Mouse (Mus musculus) ES-E14 (cell line): ENCODE results near the gene Pbx2. TPM values are rescaled to one million over a fixed set of nuclear protein-coding genes. Genes with fewer than 3 reads are reported as not detected.

Experiments used
- DNase-seq: peaks from one replicate; pipeline ENCODE4 v3.0.0-alpha.2; 2013; ENCODE audit warnings: low read depth, low spot score
- H3K27ac ChIP-seq: 2 replicates; pipeline ENCODE4 v1.5.1; 2012; ENCODE audit warnings: low read depth, mild to moderate bottlenecking, low read length, moderate library complexity, mixed read lengths; ENCODE audit not compliant: poor library complexity, insufficient read depth, severe bottlenecking
- H3K36me3 ChIP-seq: 2 replicates; pipeline ENCODE4 v1.6.1; 2012; ENCODE audit warnings: mild to moderate bottlenecking, low read length, moderate library complexity, mixed read lengths; ENCODE audit not compliant: control insufficient read depth, poor library complexity, insufficient read depth, severe bottlenecking
- H3K4me1 ChIP-seq, 2 experiments: fragments of 150-350 bp in 1 of 2; sonication (generic) in 1 of 2; 2 replicates each; pipeline ENCODE4 v1.6.1; 2012; ENCODE audit warnings: low read length in 2 of 2, mild to moderate bottlenecking in 1 of 2, mixed read lengths in 1 of 2; ENCODE audit not compliant: control insufficient read depth in 2 of 2, insufficient read depth in 2 of 2, poor library complexity in 1 of 2
- H3K4me3 ChIP-seq, 2 experiments: fragments of 150-350 bp in 1 of 2; sonication (generic) in 1 of 2; 2 replicates each; pipeline ENCODE4 v1.5.1; 2012; ENCODE audit warnings: low read length in 2 of 2, low read depth in 1 of 2, mild to moderate bottlenecking in 1 of 2, mixed read lengths in 1 of 2; ENCODE audit not compliant: insufficient read depth in 1 of 2, poor library complexity in 1 of 2, severe bottlenecking in 1 of 2
- H3K9ac ChIP-seq: 2 replicates; pipeline ENCODE4 v1.6.1; 2012; ENCODE audit warnings: low read depth, mild to moderate bottlenecking, low read length, mixed read lengths; ENCODE audit not compliant: poor library complexity, insufficient read depth, severe bottlenecking
- H3K9me3 ChIP-seq: fragments of 150-350 bp; sonication (generic); 2 replicates; pipeline ENCODE4 v1.6.1; 2012; ENCODE audit warnings: low read depth, mild to moderate bottlenecking, low read length; ENCODE audit not compliant: control insufficient read depth, insufficient read depth
- CHD2 ChIP-seq: IDR thresholded peaks from 2 replicates; pipeline ENCODE4 v1.6.1; 2014; ENCODE audit warnings: mild to moderate bottlenecking, low read depth, low read length, inconsistent platforms
- HCFC1 ChIP-seq: IDR thresholded peaks from 2 replicates; pipeline ENCODE4 v1.6.1; 2012; ENCODE audit warnings: low read length, inconsistent platforms, borderline replicate concordance; ENCODE audit not compliant: insufficient read depth
- MAFK ChIP-seq: IDR thresholded peaks from 2 replicates; pipeline ENCODE4 v1.6.1; 2014; ENCODE audit warnings: mild to moderate bottlenecking, low read depth, low read length, inconsistent platforms; ENCODE audit not compliant: insufficient read depth
- ZC3H11A ChIP-seq: IDR thresholded peaks from 2 replicates; pipeline ENCODE4 v1.6.1; 2012; ENCODE audit warnings: low read depth, mild to moderate bottlenecking, inconsistent platforms, low read length, borderline replicate concordance
- ZNF384 ChIP-seq: IDR thresholded peaks from 2 replicates; pipeline ENCODE4 v1.6.1; 2012; ENCODE audit warnings: low read depth, low read length, inconsistent platforms
- in situ Hi-C, 2 experiments: fragments of 600-800 bp; cut with MboI; formaldehyde crosslinking; loops; one replicate each; pipeline ENCODE4 v1.15.1; 2025; ENCODE audit warnings: low sequenced_read_pairs in 2 of 2, inconsistent platforms in 1 of 2; ENCODE audit not compliant: unreplicated experiment in 2 of 2
- total RNA-seq: library from RNA; depleted of rRNA; stranded (reverse); fragments of 300-350 nt; gene quantifications from 2 replicates; pipeline ENCODE4 v1.2.3, GENCODE M21; 2012

Gene Pbx2
- total RNA-seq, 1 experiment, result 47.2 TPM

GRCm38 (mm10) chr17:34618999-34619398, 27.9 kb downstream of the Pbx2 start:
- TF ChIP-seq MAFK (no peak), ZC3H11A (no peak), CHD2 (no peak), HCFC1 (no peak), ZNF384 (no peak)
- Histone ChIP-seq H3K4me1 (peaks cover 0 to 4% of the 10 kb centered on the region in 2 experiments; a peak in 1 of 4 replicates), H3K9ac (no peak overlapping the region), H3K4me3 (no peak overlapping the region), H3K27ac (no peak overlapping the region), H3K9me3 (no peaks in the 10 kb centered on the region), H3K36me3 (peaks cover 7% of the 10 kb centered on the region; the same call in 1 of the 2 replicates)
- in situ Hi-C loops, result no loop called here
- DNase-seq, result peak; percentile 73

GRCm38 (mm10) chr17:34621006-34621405, 29.9 kb downstream of the Pbx2 start:
- Histone ChIP-seq H3K4me1 (peaks cover 0 to 6% of the 10 kb centered on the region in 2 experiments; a peak in 1 of 4 replicates), H3K9ac (no peak overlapping the region), H3K4me3 (no peak overlapping the region), H3K27ac (no peak overlapping the region), H3K36me3 (peaks cover 6% of the 10 kb centered on the region; the same call in 1 of the 2 replicates), H3K9me3 (no peaks in the 10 kb centered on the region)
- no peak for TF ChIP-seq ZC3H11A
- no peak for TF ChIP-seq HCFC1
- no peak for DNase-seq
- in situ Hi-C loops, result no loop called here

- H3K27ac ChIP-seq, result no peak overlapping the region
- in situ Hi-C loops, result no loop called here
- DNase-seq, result no peak
Observed at GRCm38 (mm10) chr17:34623161-34623560, 32.1 kb downstream of the Pbx2 start.

GRCm38 (mm10) chr17:34624981-34625380, 33.9 kb downstream of the Pbx2 start:
- Histone ChIP-seq H3K36me3 (peaks cover 6% of the 10 kb centered on the region; the same call in 1 of the 2 replicates), H3K9ac (no peak overlapping the region), H3K4me3 (no peak overlapping the region), H3K4me1 (peaks cover 6 to 16% of the 10 kb centered on the region in 2 experiments; a peak in 3 of 4 replicates), H3K27ac (no peak overlapping the region), H3K9me3 (no peaks in the 10 kb centered on the region)
- no peak for TF ChIP-seq ZNF384
- TF ChIP-seq CHD2, result no peak
- TF ChIP-seq MAFK, result no peak
- no peak for TF ChIP-seq HCFC1
- no peak for TF ChIP-seq ZC3H11A
- in situ Hi-C loops, result no loop called here
- no peak for DNase-seq

More at GRCm38 (mm10) chr17:34623161-34623560, 32.1 kb downstream of the Pbx2 start:
- Histone ChIP-seq H3K4me3 (no peak overlapping the region), H3K9me3 (no peaks in the 10 kb centered on the region), H3K36me3 (peaks cover 6% of the 10 kb centered on the region; the same call in 1 of the 2 replicates), H3K9ac (peak overlapping the region; percentile 21; the same call in 1 of the 2 replicates), H3K4me1 (peaks cover 0 to 9% of the 10 kb centered on the region in 2 experiments; a peak in 1 of 4 replicates)
- TF ChIP-seq MAFK (no peak), HCFC1 (no peak), ZC3H11A (no peak), ZNF384 (no peak), CHD2 (no peak)
